Mouse (Mus musculus) lung, postnatal 0 days (tissue): ENCODE results near the gene Gchfr. TPM values are rescaled to one million over a fixed set of nuclear protein-coding genes. Genes with fewer than 3 reads are reported as not detected.

Experiments used
- ATAC-seq: fragments of 200-750 bp; cut with Nextera tagmentation; 2 replicates; pipeline ENCODE4 v1.8.0; 2017; ENCODE audit warnings: moderate library complexity
- DNase-seq: peaks from one replicate; pipeline ENCODE4 v3.0.0-alpha.2; 2016; ENCODE audit warnings: low spot score
- H3K27ac ChIP-seq: fragments of 300-500 bp; sonication (generic); 2 replicates; pipeline ENCODE4 v1.5.1; 2014; ENCODE audit warnings: antibody characterized with exemption, mild to moderate bottlenecking, low read length, mixed read lengths
- H3K27me3 ChIP-seq: fragments of 300-500 bp; sonication (generic); replicated peaks from 2 replicates; pipeline ENCODE4 v1.6.1; 2014; ENCODE audit warnings: low read length, mixed read lengths; ENCODE audit not compliant: insufficient read depth
- H3K36me3 ChIP-seq: fragments of 300-500 bp; sonication (generic); 2 replicates; pipeline ENCODE4 v1.6.1; 2014; ENCODE audit warnings: low read length, mixed read lengths; ENCODE audit not compliant: insufficient read depth
- H3K4me1 ChIP-seq: fragments of 300-500 bp; sonication (generic); 2 replicates; pipeline ENCODE4 v1.6.1; 2014; ENCODE audit warnings: antibody characterized with exemption, low read depth, low read length, mixed read lengths; ENCODE audit not compliant: insufficient read depth
- H3K4me2 ChIP-seq: fragments of 300-500 bp; sonication (generic); replicated peaks from 2 replicates; pipeline ENCODE4 v1.6.1; 2014; ENCODE audit warnings: low read depth, mild to moderate bottlenecking, low read length, moderate library complexity, mixed read lengths
- H3K4me3 ChIP-seq: fragments of 300-500 bp; sonication (generic); 2 replicates; pipeline ENCODE4 v1.5.1; 2014; ENCODE audit warnings: low read depth, low read length
- H3K9ac ChIP-seq: fragments of 300-500 bp; sonication (generic); replicated peaks from 2 replicates; pipeline ENCODE4 v1.6.1; 2014; ENCODE audit warnings: low read depth, mild to moderate bottlenecking
- H3K9me3 ChIP-seq: fragments of 300-500 bp; sonication (generic); 2 replicates; pipeline ENCODE4 v1.6.1; 2016; ENCODE audit warnings: low read length, mixed read lengths
- CTCF ChIP-seq: IDR thresholded peaks from 2 replicates; pipeline ENCODE4 v1.5.1; 2016; ENCODE audit warnings: antibody characterized with exemption, mild to moderate bottlenecking
- EP300 ChIP-seq: IDR thresholded peaks from 2 replicates; pipeline ENCODE4 v1.6.1; 2016; ENCODE audit warnings: antibody characterized with exemption, mild to moderate bottlenecking, control low read depth
- WGBS: fragments of 180-500 bp; shearing (Covaris S2); extraction: QIAGEN DNeasy Blood & Tissue Kit; methylation state at CpG from one replicate; pipeline ENCODE4 v1.1.7; 2014; 5-methylcytosine and 5-hydroxymethylcytosine counted together
- polyA plus RNA-seq: library from polyadenylated mRNA; unstranded; fragments of >200 nt; fragmentation: Nextera tagmentation; extraction: Ambion mirVana; gene quantifications from 2 replicates; pipeline ENCODE4 v1.2.1, GENCODE M21; 2015

Gchfr gene
- 13.9 and 14.2 TPM in 2 replicates for polyA plus RNA-seq

- H3K9me3 ChIP-seq: no peaks in the 10 kb centered on the region
- no peaks in the 10 kb centered on the region for H3K36me3 ChIP-seq
- TF ChIP-seq CTCF (peak; percentile 54), EP300 (no peak)
- DNase-seq (peak; percentile 83), ATAC-seq (peak; percentile 89)
- no peak within 1 kb of the TSS for H3K27ac ChIP-seq
- H3K27me3 ChIP-seq: 0 out of 2 replicates have a peak, but pooled peaks cover 5% of the 10 kb centered on the region
- peak within 1 kb of the TSS; percentile 36 for H3K9ac ChIP-seq
- peak within 1 kb of the TSS; percentile 46 for H3K4me3 ChIP-seq
- under 1% methylated on average over 56 of the region's 60 CpGs for WGBS
- H3K4me1 ChIP-seq: peaks cover 11% of the 10 kb centered on the region; the same call in 1 of the 2 replicates
- peak within 1 kb of the TSS; percentile 84 for H3K4me2 ChIP-seq
These were observed at the start of gene Gchfr for GRCm38 (mm10) chr2:119166901-119167865. Gene Gchfr (plus strand): TSS chr2:119167773.

DNA sequence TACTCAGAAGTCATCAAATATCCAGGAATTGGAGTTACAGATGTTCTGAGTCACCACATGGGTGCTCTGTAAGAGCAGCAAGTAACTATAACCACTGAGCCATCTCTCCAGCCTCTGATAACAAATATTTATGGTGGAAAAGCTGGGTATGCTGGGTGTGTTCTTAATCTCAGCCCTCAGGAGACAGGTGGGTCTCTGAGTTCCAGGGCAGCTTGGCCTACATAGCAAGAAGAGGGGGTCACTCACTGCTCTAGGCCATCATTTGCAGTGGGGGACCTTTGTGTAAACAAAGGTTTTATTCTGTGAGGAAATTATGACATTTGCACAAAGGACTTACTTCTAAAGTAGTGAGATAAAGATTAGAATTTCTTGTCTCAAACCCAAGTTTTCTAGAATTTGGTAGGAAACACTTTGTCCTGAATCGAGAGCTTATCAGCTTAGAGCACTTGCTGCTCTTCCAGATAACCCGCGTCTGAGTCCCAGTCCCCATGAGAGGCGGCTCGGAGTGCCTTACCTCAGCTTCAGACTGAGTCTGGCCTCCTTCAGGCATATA, 31.2 kb upstream of the Gchfr start:
- TF ChIP-seq EP300 (no peak), CTCF (no peak)
- Histone ChIP-seq H3K4me1 (no peaks in the 10 kb centered on the region), H3K27ac (no peak overlapping the region), H3K9ac (no peak overlapping the region), H3K36me3 (peaks cover 31% of the 10 kb centered on the region), H3K27me3 (no peaks in the 10 kb centered on the region), H3K4me3 (no peak overlapping the region), H3K9me3 (no peaks in the 10 kb centered on the region), H3K4me2 (no peak overlapping the region)
- DNase-seq: no peak
- no peak for ATAC-seq
- 75% methylated on average over 5 of the region's 5 CpGs for WGBS

DNA sequence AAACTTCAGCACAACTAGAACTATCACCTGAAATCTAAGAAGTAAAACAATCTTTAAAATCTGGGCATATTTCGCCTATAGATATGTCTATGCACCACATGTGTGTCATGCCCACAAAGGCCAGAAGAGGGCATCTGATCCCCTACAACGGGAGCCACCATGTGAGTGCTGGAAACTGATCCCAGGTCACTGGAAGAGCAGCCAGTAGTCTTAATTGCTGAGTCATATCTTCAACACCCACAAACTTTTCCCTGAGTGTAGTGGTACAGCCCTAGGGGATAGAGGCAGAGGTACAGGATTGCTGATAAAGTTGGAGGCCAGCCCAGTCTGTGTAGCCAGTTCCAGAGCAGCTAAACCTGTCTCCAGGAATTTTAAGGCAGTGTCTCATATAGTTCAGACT, 22.4 kb upstream of the Gchfr start:
- Histone ChIP-seq H3K27ac (no peak overlapping the region), H3K9ac (no peak overlapping the region), H3K4me3 (no peak overlapping the region), H3K9me3 (no peaks in the 10 kb centered on the region), H3K4me1 (no peaks in the 10 kb centered on the region), H3K27me3 (no peaks in the 10 kb centered on the region), H3K4me2 (no peak overlapping the region), H3K36me3 (peaks cover 41% of the 10 kb centered on the region)
- DNase-seq (no peak), ATAC-seq (no peak)
- no peak for TF ChIP-seq EP300
- TF ChIP-seq CTCF: peak; percentile 59
- WGBS: 97% methylated on average over 2 of the region's 2 CpGs

GRCm38 (mm10) chr2:119146435-119146834, 21.1 kb upstream of the Gchfr start:
- Histone ChIP-seq H3K9me3 (no peaks in the 10 kb centered on the region), H3K27me3 (no peaks in the 10 kb centered on the region), H3K4me3 (no peak overlapping the region), H3K36me3 (peaks cover 39% of the 10 kb centered on the region), H3K4me1 (no peaks in the 10 kb centered on the region), H3K4me2 (no peak overlapping the region), H3K27ac (no peak overlapping the region), H3K9ac (no peak overlapping the region)
- DNase-seq: no peak
- no peak for TF ChIP-seq EP300
- ATAC-seq: no peak
- WGBS: 88% methylated on average over 6 of the region's 6 CpGs

GRCm38 (mm10) chr2:119147160-119147678, 20.4 kb upstream of the Gchfr start:
- Histone ChIP-seq H3K27ac (no peak overlapping the region), H3K4me3 (no peak overlapping the region), H3K36me3 (peaks cover 31% of the 10 kb centered on the region), H3K4me1 (no peaks in the 10 kb centered on the region), H3K27me3 (no peaks in the 10 kb centered on the region), H3K4me2 (no peak overlapping the region), H3K9me3 (no peaks in the 10 kb centered on the region), H3K9ac (no peak overlapping the region)
- no peak for ATAC-seq
- 86% methylated on average over 22 of the region's 22 CpGs for WGBS
- no peak for DNase-seq
- no peak for TF ChIP-seq EP300
- no peak for TF ChIP-seq CTCF

GRCm38 (mm10) chr2:119147775-119148174, 19.8 kb upstream of the Gchfr start:
- Histone ChIP-seq H3K9me3 (no peaks in the 10 kb centered on the region), H3K27ac (no peak overlapping the region), H3K4me3 (no peak overlapping the region), H3K9ac (no peak overlapping the region), H3K4me2 (no peak overlapping the region), H3K27me3 (no peaks in the 10 kb centered on the region), H3K36me3 (peaks cover 29% of the 10 kb centered on the region), H3K4me1 (no peaks in the 10 kb centered on the region)
- TF ChIP-seq EP300 (no peak), CTCF (no peak)
- ATAC-seq: no peak
- no peak for DNase-seq
- WGBS: 88% methylated on average over 8 of the region's 8 CpGs
